Mouse (Mus musculus): ENCODE measurements at regions not wholly inside any gene's neighbourhood (a gene's known extent, or its start where the extent isn't known, plus 50 kb on each side); places are given as distances from the start of the nearest gene placed in this dataset.
A peak's percentile ranks its signal among the peaks of the same experiment; 100 is the strongest.
"Not testable (repeated sequence)": the region's sequence is repeated elsewhere in the genome, so short reads cannot be mapped to it uniquely, and the experiment has no call there.

DNA sequence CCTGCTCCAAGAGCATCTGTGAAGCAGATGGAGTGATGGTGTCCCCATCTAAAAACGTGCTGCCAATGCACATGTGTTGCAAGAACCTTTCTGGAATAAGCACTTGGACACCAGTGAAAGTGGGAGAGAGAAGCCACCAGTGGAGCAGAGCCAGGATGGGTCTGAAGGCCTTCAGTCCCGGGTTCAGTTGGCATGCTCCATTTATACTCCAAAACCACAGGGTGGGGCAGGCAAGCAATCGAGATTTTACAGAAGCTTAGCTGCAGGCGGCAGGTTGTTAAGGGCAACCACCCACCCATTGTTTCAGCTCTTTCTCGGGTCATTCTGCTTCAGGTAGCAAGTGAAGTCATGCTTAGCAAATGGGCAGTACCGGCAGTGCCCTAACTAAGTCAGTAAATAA lies 51.8 kb upstream of the Sv2b start:
- no peak for DNase-seq (ENCODE audit: low spot score)

DNA sequence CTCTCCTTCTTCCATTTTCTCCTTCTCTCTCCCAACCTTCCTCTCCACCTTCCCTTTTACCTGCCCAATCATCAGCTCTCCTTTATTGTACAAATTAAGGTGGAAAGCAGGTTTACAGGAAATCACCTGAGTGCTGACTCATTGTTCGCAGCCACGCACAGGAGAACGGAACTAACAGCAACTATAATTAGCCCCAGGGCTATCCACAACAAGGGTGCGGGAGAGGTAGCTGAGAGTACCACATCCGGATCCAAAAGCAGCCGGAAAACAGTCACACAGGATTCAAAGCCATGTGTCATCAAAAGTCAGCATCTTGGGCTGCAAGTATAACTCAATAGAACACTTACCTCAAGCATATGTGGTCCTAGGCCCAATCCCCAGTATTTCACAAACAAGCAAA lies 53.5 kb upstream of the Sv2b start:
- no peak for DNase-seq (ENCODE audit: low spot score)

- DNase-seq (ENCODE audit: low spot score) = no peak
Measured at GRCm38 (mm10) chr7:75365480-75365879, 56.4 kb upstream of the Sv2b start.

DNA sequence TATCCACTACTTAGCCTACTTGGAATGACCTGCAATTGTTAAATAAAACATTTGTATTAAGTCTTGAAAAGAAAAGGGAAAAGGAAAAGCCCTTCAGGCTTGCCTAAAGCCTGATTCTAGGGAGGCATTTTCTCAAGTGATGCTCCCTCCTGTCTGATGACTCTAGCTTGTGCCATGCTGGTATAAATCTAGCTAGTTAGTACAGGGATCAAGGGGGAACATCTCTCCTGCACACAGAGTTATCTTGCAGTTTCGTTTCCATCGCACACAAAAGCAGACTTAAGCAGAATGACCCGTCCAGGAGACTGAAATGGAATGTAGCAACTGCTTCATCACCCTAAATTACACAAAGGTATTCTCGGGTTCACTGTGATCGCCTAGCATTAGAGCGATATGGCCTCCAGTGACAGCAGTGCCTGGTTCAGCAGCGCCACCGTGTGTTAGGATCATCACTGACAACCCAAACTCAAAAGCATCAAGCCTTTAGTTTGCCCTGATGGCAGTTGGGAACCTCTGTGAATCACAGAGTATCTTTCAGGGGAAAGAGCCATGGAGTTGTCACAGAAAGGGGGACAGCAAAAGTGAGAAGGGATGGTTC lies 57.3 kb upstream of the Sv2b start:
- peak; percentile 75 for DNase-seq (ENCODE audit: low spot score)

DNA sequence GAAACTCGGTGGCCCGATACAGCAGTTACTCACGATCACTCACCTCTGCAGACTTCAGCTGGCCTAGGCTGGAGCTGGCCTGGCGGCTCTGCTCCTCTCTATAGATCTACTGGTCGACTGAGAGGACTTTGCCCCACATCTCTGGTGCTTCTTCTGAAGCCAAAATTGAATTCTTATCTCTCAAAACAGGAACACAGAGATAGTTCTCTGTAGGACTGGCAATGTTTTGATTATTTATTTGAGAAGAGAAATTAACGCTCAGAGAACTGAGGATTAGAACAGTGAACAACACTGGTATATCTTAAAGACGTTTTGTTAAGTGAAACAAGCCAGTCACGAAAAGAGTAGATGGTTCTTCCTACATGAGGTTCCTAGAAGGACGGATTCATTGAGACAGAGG lies 59.3 kb upstream of the Sv2b start:
- DNase-seq (ENCODE audit: low spot score) = no peak

DNA sequence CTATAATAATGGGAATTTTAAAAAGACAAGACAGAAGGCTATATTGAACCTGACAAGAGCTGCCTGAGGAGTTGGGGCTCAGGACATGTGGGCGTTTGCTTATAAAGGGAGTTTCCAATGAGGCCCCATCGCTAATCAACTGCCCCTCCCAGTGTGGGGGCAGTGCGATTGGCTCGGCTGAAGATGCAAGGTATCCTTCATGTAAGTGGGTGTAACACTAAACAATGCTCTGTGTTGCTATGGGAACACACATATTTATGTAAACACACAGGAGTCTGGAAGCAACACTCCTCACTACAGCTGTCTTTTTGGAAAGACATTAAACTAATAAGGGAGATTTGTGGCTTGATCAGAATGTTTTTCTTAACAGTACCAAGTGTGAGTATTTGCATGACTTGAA lies 60.3 kb upstream of the Sv2b start:
- DNase-seq (ENCODE audit: low spot score) = no peak

GRCm38 (mm10) chr7:75370595-75371519 lies 61.8 kb upstream of the Sv2b start:
- DNase-seq (ENCODE audit: low spot score) = peak; percentile 87

- no peak for DNase-seq (ENCODE audit: low spot score)
Measured at GRCm38 (mm10) chr7:75371520-75371876, 62.4 kb upstream of the Sv2b start.

DNA sequence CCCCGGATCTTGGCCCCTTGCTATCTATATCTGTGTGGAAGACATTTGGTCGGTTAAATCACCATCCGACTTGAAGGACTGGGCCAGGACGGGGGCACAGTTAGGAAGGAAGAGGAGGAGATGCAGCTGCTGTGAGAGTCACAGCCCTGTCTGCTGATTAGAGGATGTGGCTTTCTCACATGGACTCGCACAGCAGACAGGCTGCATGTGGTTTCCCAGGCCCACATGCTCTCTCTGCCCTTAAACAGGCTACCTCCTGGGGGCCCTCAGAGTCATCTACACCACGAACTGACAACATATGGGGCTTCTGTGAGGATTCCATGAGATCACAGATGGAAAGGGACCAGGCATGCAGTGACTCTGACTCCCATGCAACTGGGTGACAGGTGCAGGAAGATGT lies 62.9 kb upstream of the Sv2b start:
- no peak for DNase-seq (ENCODE audit: low spot score)

GRCm38 (mm10) chr7:75372892-75373444 lies 63.9 kb upstream of the Sv2b start:
- DNase-seq (ENCODE audit: low spot score) = peak; percentile 23

- DNase-seq (ENCODE audit: low spot score) = no peak
Measured at GRCm38 (mm10) chr7:75374506-75374905, 65.4 kb upstream of the Sv2b start.

- DNase-seq (ENCODE audit: low spot score) = no peak
Measured at GRCm38 (mm10) chr7:75379595-75379994, 70.5 kb upstream of the Sv2b start.

- no peak for DNase-seq (ENCODE audit: low spot score)
Measured at GRCm38 (mm10) chr7:75384506-75384911, 70.8 kb upstream of the Akap13 start.

- no peak for DNase-seq (ENCODE audit: low spot score)
Measured at GRCm38 (mm10) chr7:75387033-75387432, 68.3 kb upstream of the Akap13 start.

- DNase-seq (ENCODE audit: low spot score) = no peak
Measured at GRCm38 (mm10) chr7:75387821-75388431, 67.4 kb upstream of the Akap13 start.

- no peak for DNase-seq (ENCODE audit: low spot score)
Measured at GRCm38 (mm10) chr7:75390162-75390561, 65.2 kb upstream of the Akap13 start.

- DNase-seq (ENCODE audit: low spot score) = no peak
Measured at GRCm38 (mm10) chr7:75392783-75393182, 62.6 kb upstream of the Akap13 start.

GRCm38 (mm10) chr7:75393466-75393865 lies 61.9 kb upstream of the Akap13 start:
- DNase-seq (ENCODE audit: low spot score) = no peak

- DNase-seq (ENCODE audit: low spot score) = no peak
Measured at GRCm38 (mm10) chr7:75394866-75395580, 60.3 kb upstream of the Akap13 start.

- DNase-seq (ENCODE audit: low spot score) = peak; percentile 45
Measured at GRCm38 (mm10) chr7:75397559-75397958, 57.8 kb upstream of the Akap13 start.

GRCm38 (mm10) chr7:75398480-75398879 lies 56.9 kb upstream of the Akap13 start:
- DNase-seq (ENCODE audit: low spot score) = not testable (repeated sequence)

Measured in gastrocnemius, adult 18-20 months (tissue).